Mouse (Mus musculus): ENCODE measurements around the gene Ptdss2.

DNA sequence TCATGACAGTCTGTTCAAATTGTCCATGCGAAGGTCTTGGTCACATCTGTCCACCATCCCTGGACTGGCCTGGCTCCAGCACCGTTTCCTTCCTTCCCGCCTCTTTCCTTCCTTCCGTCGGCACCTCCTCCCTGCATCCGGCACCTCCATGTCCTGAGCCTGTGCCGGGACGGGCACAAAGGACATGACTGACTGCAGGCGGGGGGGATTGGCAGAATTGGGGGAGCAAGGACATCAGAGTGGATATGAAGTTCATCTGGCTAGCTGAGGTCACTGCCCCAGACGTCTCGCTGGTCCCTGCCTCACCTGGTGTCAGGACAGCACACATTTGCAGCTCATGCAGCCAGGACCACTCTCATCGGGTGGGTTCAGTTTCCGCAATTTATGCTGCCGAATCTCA lies 68.9 kb downstream of the Ptdss2 start:
- TF ChIP-seq POLR2A (IDR thresholded peaks at IDR 0.05; ENCODE audit: control insufficient read depth in 1 of 2, insufficient read depth in 1 of 2, low read depth in 1 of 2, low read length in 2 of 2, poor library complexity in 1 of 2): no peak
- TF ChIP-seq KAT2A (conservative IDR thresholded peaks at IDR 0.05; ENCODE audit: low read depth, low read length): no peak
- TF ChIP-seq CHD2 (IDR thresholded peaks at IDR 0.05; ENCODE audit: low read length): no peak
- no peak for TF ChIP-seq MAX (IDR thresholded peaks at IDR 0.05; ENCODE audit: low read length)
- TF ChIP-seq BHLHE40 (IDR thresholded peaks at IDR 0.05; ENCODE audit: borderline replicate concordance, low read depth, low read length): no peak
- TF ChIP-seq CTCF (IDR thresholded peaks at IDR 0.05 in 2 of 3, conservative IDR thresholded peaks at IDR 0.05 in 1 of 3; ENCODE audit: control insufficient read depth in 1 of 3, insufficient read depth in 1 of 3, low read depth in 2 of 3, low read length in 3 of 3, poor library complexity in 1 of 3, severe bottlenecking in 1 of 3): no peak
- TF ChIP-seq RAD21 (IDR thresholded peaks at IDR 0.05; ENCODE audit: low read depth, low read length): no peak
- no peak for TF ChIP-seq RCOR1 (IDR thresholded peaks at IDR 0.05; ENCODE audit: low read depth, low read length)

All from MEL (cell line).